Mouse (Mus musculus) E14TG2a.4 (cell line): ENCODE measurements at regions not wholly inside any gene's neighbourhood (a gene's known extent, or its start where the extent isn't known, plus 50 kb on each side); places are given as distances from the start of the nearest gene placed in this dataset.

Experiments
- CTCF ChIP-seq: conservative IDR thresholded peaks from 2 replicates; pipeline ENCODE4 v1.5.1; 2014; ENCODE audit warnings: low read length
- NANOG ChIP-seq: IDR thresholded peaks from 2 replicates; pipeline ENCODE4 v1.6.1; 2014; ENCODE audit warnings: borderline replicate concordance, low read length, mixed read lengths

DNA sequence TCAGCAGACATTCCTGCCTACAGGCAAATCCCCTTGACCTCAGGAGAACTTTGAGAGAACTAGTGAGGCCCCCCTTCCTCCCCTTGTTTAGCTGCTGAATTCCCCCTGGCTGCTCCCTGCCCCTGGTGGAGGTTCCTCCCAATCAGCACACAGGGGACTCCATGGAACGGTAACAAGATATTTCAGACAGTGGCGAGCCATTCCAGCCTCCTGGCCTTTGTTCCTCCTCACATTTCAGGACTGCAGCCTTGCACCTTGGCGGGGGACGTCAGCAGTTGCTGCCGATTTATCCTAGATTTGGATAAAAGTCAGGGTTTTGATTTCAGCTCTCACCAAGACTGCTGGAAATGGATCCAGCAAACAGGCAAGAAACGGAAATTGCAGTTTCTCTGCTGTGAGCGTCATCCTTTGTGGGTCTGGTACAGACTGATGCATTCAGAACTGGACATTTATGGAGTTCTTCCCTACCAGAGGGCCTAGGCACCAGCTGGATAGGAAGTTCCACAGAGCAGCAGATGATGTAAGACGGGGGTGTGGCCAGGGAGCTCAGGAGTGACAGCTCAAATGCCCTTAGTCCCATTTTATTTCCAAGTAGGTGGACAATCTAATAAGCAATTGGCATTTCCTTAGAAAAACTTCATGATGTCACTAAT lies 222.3 kb downstream of the Mex3b start:
- no peak for TF ChIP-seq CTCF
- TF ChIP-seq NANOG, result no peak
